Mouse (Mus musculus) telencephalon, adult 2 months (tissue): ENCODE results near the gene Nf1.

ENCODE experiments used
- DNase-seq: peaks from one replicate; pipeline ENCODE4 v3.0.0-alpha.2; 2011; ENCODE audit warnings: low read depth, low spot score

Nf1 gene

DNA sequence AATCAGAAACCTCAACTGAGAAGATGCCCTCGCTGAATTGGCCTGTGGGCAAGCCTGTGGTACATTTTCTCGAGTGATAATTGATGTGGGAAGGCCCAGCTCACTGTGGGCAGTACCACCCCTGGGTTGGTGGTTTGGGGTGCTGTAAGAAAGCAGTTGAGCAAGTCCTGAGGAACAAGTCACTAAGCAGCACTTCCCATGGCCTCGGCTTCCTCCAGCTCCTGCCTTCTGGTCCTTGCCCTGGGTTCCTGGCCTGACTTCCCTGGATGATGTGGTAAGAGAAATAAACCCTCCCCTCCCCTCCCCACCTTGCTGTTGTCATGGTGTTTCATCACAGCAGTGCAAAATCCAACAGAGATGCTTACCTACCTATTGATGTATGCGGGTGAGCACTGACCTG is 11.4 kb upstream of the Nf1 start:
- DNase-seq: no peak

DNA sequence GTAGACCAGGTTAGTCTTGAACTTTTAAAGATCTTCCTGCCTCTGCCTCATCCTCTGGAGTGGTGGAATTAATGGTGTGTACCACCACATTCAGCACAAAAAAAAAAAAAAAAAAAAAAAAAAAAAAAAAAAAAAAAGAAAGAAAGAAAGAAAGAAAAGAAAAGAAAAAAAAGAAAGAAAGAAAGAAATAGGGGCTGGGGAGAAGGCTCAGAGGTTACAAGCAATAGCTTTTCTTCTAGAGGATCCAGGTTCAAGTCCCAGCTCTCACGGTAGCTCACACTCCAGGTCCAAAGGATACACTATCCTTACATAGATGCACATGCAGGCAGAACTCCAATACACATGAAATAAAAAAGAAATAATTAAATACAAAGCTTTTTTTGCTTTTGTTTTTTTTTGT is 9.9 kb upstream of the Nf1 start:
- no peak for DNase-seq

DNA sequence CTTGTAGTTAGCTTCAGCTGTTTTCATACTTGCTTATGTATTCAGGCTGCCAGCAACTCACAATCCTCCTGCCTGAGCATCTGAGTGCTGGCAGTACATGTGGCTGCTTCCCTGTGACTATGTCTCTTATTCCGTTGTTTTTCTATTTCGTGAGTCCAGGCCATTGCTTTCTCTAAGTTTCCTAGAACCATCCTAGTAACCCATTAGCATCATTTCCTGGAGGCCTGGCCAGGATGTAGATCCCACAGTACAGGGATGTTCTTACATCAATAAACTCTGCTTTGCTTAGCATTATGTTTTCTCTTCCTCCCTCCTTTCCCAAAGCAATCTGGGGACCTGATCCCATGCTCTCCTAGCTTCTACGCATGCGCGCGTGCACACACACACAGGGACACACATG is 4.4 kb upstream of the Nf1 start:
- DNase-seq: no peak

DNA sequence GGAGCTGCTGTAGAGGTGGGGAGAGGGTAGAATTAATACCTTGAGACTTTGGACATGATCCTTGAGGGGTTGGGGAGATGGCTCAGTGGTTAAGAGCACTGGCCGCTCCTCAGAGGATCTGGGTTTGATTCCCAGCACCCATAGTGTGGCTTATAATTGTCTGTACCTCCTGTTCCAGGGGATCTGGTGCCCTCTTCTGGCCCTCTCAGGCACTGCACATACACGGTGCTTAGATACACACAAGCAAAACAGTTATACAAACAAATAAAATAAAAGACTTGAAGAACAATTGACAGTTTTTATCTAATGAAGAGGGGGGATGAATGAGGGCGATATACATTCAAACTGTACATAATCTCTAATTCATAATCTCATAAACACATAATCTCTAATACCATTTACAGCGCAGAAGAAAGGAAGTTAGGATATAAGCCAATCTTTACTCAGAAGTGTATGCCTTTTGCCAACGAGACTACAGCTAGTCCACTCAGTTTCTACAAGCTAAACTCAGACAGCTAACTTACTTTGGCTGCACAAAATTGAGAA is 2.7 kb upstream of the Nf1 start:
- DNase-seq: no peak

DNA sequence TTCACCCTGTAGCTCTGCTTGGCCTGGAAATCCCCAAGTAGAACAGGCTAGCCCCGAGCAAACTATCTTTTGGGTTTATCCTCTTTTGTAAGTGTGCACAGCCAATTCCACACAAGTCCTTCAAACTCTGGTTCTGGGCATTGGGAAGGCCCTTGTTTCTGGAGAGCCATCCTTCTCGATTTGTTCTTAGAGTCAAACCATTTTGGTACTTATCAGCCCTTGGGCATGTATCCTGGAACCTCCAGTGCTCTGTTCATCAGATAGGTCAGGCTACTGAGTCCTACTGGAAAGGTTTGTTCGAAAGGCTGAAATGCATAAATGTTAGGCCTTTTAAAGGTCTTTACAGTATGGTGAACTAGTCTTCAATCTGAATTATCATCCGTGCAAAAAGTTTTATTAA is 872 bp upstream of the Nf1 start:
- DNase-seq: no peak

DNA sequence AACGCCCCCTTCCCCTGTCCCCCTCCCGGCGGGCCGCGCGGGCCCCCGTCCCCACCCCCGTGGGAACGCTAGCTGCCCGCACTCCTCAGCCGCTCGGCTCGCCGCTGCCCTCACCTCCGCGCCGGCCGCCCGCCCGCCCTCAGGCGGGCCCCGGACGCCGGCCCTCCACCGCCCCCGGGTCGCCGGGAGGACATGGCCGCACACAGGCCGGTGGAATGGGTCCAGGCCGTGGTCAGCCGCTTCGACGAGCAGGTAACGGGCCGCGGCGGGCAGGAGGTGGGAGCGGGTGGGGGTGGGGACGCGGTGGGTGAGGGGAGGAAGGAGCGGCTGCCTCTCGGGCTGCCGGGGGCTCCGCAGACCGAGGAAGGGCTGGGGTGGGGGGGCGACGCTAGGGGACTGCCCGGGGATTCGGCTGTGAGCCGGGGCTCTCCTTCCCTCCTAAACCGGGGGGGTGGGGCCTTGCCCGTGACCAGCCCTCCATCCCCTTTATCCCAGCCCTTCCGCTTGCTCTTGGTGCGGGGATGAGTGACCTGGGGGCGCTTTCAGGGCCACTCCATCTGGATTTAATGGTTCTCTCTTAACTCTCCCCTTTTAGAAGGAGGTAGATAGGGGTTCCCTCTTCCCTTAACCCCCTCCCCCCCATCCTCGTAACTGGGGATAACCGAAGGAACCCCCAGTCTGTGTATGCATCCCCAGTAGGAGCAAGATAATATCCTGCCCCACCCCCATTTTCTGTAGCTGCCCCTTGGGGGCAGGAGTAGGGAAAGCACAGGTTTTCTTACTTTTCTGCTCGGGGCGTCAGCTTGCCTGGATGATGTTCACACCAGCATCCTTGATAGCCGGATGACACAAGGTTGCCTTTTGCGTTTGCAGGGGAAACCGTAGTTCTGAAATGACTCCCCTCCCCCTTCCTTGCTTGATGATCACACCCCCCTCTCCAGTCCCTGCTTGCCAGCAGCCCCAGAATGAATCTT is 602 bp downstream of the Nf1 start:
- DNase-seq: no peak

DNA sequence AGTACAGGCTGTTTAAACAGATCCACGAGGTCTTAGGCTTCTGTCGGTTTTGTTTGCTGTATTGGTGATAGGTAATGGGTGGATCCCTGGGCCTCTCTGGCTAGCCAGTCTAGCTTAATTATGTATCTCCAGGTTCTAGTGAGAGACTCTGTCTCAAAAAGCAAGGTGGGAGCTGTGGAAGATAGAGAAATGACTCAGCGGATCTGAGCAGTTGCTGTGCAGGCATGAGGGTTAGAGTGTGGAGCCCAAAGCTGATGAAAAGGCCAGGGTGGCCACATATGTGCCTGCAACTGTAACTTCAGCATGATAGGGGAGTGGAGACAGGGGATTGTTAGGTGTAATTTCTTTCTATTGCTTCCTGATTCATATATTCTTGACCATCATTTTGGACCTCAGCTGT is 17.5 kb downstream of the Nf1 start:
- no peak for DNase-seq

DNA sequence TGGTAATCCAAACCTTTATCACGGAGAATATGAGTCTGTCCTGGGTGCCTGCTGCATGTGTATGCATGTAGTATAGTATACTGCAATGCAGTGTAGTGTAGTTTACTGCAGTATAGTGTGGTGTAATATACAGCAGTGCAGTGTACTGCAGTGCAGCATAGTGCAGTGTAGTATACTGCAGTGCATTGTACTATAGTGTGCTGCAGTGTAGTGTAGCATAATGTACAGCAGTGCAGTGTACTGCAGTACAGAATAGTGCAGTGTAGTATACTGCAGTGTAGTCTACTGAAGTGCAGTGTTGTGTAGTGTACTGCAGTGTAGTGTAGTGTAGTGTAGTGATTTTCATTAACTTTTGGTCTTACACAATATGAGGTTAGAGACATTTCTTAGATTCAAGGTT is 17.9 kb downstream of the Nf1 start:
- DNase-seq: no peak

DNA sequence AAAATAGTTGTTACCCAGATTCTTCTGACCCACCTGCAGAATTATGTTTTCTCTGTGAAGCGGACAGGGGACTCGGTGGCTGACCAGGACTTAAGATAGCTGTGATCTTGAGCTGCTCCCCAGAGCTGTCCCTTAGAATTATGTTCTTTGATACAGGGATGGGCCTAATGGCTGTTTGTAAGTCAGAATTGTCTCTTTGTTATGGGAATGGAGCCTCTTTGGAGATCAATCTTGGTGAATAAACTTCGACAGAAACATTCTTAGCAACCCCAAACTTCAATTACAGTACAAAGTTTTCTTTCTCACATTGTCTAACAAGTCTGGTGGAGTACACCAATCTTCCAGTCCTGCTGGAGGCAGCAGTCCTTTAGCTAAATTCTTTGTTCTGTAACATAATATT is 25.5 kb downstream of the Nf1 start:
- DNase-seq: no peak

DNA sequence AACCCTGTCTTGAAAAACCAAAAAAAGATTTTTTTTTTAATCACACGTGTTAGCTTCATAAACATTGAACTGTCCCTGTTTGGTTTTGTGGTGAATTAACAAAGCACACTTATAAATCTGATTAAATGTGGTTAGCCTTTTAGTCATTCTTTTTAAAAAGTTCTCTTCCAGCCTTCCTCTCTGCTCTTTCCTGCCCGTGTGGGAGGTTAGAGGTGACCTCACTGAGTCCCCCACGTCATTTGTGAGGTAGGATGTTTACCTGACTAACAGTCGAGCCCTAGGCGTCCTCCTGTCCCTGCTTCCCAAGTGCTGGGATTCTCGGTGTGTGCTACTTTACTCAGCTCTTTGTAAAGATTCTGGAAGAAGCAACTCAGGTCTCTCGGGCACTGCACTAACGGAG is 26.8 kb downstream of the Nf1 start:
- no peak for DNase-seq

DNA sequence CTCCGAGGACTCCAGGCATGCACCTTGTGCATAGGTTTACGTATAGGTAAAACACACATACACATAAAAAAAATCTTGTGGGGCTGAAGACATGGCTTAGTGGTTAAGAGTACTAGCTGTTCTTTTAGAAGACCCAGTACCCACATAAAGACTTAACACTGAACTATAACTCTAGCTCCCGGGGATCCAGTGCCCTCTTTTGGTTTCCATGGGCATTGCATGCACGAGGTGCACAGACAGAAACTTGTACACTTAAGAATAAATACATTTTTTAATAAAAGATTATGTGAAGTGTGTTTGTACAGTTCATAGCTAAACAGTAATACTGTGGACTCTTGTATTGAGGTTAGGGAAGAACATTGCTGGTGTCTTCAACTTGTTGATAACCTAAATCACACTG is 33.5 kb downstream of the Nf1 start:
- DNase-seq: no peak

DNA sequence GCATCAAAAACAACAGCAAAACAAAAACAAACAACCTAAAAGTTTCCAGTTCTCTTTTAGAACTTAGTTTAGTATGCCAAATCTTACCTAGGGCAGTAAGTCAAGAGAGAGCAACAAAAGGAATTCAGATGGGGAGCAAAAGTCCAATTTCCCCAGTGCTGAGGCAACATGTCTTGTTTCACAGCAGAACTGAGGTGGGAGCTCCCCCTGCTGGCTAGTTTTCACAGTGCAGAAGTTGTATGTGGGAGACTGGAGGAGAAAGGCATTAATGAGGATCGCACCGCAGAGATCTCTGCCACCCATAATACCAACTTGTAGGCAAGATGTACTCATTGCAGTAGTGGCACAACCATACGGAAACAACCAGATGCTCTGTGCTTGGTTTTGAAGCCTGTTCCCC is 58.8 kb downstream of the Nf1 start:
- DNase-seq: peak; percentile 58

DNA sequence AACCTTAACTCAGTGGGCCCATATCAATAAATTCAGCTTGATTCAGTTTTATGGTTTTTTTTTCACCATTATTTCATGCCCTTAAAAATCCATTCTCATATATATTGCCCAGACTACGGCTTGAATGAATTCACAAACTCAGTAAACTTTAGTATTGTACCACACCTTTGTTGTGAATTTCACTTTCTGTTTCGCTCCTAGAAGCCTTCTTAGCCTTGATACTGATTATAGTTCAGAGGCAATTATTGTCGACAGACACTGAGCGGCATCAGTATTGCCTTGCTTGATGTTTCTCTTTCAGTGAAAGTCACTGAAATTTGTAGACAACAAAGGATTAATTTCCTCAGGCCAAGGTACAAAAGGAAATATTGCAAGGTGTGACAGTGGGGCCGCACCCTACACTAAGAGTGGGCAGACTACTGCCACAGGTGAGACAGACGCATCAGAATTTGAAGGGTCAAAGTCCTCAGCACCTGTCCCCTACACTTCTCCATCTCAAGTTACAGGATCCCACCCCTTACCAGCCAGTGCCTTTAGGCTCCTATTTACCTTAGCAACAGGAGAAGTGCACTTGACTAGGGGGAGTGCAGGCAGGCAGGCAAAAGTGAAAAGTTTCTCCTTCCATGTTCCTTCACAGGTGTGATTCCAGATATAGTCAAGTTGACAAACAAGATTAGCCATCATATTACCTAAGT is 64.3 kb downstream of the Nf1 start:
- DNase-seq: no peak

DNA sequence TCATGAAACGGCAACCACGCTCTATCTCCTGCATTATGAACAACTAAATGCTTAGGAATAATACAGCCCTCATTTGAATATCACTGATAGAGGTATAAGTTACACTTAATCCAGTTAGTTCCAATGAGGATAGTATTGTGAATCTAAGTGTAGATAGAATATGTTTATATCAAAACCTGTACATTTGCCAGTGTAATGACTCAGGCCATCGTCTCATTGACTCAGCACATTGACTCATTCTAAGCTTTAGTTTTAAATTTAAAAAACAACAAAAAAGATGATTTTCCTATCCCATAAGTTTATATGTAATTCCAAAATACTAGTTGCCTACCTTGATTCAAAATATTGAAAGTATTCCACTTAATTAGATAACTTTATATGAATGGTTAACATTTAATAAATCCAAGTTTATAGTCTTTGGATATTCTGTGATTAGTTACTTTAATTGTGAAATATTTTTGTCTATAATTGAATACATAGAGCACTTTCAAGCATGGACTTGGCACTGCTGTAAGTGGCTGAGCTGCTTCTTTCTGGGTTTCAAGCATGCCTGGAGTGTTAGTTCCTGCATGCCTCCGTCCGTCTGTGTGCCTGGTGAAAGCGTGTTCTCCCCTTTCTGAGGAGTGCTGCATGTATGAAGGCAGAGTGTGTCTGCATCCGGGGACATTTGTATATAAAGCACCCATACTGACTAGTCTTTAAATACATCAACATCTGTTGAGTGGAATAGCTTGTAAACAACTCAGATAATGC is 74.4 kb downstream of the Nf1 start:
- DNase-seq: no peak

DNA sequence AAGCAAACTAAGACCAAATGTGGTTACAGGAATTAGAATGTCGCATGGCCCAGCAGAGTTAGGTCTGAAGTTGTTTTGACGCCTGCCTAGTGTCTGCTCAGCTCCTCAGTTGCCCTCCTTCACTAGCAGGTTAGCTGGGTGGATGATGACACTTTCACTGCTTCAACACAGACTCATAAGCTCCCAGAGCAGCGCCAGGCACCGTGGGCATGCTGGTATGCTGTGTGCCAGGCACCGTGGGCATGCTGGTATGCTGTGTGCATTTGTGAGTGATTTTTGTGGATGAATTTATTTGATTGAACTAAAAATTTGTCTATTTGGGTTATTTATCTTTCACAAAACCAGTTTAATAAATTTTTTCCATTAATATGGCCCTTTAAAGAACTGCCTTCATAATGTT is 83.0 kb downstream of the Nf1 start:
- no peak for DNase-seq

DNA sequence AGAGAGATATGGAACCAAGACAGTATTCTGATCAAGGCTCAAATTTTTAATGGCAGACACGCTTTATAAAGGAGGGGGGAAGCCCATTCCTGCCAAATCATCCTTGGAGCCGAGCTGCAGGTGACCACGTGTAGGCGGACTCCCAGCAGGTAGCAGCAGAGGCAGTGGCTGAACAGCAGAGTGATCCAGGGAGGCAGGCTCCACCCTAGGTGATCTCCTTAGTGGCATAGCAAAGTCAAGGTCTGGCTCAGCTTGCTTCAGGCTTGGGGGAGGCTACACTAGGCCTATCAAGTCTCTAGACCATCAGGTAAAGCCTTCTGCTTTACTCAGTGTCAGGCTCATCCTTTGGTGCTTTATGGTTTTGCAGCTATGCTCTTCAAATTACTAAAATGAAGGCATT is 87.1 kb downstream of the Nf1 start:
- no peak for DNase-seq

DNA sequence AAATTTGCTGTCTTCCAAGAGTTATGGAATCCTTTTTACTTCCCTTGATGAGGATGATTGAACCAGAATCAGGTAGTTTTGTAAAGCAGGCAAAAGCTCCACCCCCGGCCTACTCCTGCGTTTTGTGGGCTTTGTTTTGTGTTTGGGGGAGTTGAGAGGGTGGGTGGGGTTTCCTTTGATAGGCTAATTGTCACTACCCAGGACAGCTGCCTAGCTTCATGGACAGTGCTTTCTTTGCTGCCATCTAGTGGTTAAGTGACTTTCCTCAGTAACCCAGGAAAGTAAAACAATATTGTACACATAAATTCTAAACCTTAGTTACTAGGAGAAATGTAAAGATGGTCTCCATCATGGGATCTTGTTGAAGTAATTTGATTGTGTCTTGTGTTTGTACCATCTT is 88.1 kb downstream of the Nf1 start:
- DNase-seq: peak; percentile 24

DNA sequence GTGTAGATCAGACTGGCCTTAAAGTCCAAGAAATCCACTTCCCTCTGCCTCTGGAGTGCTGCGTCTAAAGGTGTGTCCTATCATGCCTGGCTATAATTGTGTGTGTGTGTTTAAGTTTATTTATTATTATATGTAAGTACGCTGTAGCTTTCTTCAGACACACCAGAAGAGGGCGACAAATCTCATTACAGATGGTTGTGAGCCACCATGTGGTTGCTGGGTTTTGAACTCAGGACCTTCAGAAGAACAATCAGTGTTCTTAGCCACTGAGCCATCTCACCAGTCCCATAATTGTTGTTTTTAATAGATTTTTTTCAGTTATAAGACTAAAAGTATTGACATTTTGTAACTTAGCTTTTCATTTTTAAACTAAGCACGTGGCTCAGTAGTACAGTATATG is 95.8 kb downstream of the Nf1 start:
- DNase-seq: no peak

DNA sequence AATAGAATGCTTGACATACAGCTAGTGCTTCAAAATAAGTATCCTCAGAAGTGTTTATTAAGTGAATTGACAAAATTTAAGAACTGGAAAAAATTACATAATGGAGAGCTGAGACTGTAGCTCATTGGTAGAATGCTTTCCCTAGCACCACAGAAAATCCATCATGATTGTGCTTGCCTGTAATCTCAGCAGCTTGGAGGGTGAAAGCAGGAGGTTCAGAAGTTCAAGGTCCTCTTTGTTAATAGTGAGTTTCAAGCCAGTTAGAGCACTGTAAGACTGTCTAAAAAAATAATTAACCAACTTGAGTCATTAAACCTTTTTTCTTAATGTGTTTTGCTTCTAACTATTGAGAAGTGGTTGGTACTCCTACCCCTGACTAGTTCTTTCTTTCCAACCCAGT is 108.9 kb downstream of the Nf1 start:
- no peak for DNase-seq

DNA sequence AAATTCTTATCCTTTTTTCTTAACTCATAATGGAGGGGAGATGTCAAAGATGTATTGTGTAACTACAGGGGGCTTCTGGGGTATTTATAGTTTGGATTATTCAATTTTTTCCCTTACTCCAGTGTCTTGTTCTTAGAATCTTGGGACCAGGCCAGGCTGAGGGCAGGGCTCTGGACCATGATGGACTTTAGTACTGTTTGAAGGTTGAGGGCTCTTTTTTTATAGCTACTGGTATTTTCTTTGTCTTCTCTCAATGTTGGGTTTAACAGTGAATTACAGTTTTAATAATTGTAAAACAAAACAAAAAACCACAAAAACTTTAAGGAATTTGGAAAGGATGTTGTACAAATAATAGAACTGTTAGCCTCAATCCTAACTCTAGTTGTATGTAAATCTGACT is 113.5 kb downstream of the Nf1 start:
- DNase-seq: no peak

DNA sequence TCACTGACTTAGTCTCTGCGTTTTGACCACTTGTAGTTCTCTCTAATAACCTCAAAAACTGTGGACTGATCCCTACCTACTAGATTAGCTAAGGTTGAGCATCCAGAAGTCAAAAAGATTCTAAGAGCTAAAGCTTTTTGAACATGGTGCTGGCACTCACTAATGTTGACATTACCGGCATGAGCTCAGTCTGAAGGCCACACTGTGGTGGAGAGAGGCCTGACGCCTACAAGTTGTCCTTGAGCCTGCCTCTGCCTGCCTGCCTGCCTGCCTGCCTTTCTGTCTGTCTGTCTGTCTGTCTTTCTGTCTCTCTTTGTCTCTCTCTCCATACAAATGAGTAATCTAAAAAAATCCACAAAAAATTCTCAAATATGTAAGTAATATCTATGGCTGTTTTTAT is 118.4 kb downstream of the Nf1 start:
- no peak for DNase-seq

DNA sequence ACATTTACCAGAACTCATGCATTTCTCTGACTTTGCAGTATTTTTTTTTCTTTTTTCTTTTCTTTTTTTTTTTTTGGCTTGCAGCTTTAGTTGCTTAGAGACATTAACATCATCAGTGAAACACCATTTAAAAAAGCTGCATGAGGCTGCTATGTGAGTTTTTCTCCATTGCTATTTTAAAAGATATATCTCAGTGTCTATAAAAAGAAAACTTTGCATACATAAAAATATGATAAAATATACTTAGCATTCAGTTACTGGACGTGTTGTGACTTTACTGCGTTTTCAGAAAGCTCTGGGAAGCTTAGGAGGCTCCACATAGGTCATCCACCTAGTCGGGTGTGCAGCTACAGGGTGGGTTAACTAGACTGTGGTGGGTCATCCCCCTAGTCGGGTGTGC is 120.4 kb downstream of the Nf1 start:
- DNase-seq: peak; percentile 69
